Mouse (Mus musculus): Measurements from ENCODE around the gene Tpm3-rs7.
"Not testable (repeated sequence)": the region's sequence is repeated elsewhere in the genome, so short reads cannot be mapped to it uniquely, and the experiment has no call there.

Tpm3-rs7 gene

DNA sequence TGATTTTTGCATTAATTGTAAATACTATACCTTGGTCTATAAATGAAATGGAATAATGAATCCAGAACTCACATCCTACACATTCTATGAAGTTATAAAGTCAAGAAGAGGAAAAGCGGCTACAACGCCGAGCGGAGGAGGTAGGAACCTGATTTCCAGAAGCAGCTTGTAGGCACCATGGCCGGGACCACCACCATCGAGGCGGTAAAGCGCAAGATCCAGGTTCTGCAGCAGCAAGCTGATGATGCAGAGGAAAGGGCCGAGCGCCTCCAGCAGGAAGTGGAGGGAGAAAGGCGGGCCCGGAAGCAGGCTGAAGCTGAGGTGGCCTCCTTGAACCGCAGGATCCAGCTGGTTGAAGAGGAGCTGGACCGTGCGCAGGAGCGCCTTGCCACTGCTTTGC lies at the start of gene Tpm3-rs7:
Gene Tpm3-rs7 (plus strand): TSS at position 110 of the 400 bp plus-strand sequence.
- DNase-seq: not testable (repeated sequence)

DNA sequence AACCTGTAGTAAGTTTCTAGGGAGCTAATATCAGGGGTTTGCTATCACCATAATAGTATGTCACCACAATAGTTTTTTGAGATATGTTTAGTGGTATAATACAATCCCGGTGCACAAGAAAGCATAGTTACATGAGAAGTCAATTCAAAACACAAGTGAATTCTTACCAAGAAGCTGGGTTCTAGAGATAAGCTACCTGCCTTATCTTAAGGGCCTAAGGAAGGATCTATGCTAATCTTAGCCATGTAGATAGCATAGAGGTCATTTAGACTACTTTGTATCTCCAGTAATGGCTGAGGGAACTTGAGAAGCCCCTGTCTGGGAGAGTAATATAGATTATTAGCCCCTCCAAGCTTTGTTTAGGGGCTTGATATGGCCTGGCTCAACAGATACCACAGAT lies 2.6 kb downstream of the Tpm3-rs7 start:
- DNase-seq: no peak

DNA sequence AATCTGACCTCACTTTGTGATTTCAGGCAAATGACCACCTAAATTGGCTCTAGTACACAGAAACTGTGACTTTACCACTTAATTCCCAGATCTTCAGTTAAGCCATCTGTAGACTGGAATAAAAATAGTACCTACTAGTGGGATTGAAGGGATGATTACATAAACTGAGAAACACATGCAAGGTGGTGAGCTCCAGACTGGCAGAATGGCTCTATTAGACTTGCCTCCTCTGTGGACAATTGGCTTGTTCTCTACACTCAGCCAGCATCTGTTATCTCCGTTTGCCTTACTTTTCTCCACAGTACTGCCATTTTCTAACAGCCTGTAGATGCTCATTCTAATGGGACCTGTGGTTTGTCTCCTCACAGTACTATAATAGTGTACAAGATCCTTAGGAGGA lies 49.0 kb downstream of the Tpm3-rs7 start:
- peak; percentile 21 to 25 for DNase-seq

Measured in cerebellum, postnatal 10 days (tissue).